Mouse (Mus musculus) Patski (cell line): ENCODE data around the gene Vmn1r71. TPM values are rescaled to one million over a fixed set of nuclear protein-coding genes. Genes with fewer than 3 reads are reported as not detected.
"Not testable (repeated sequence)": the region's sequence is repeated elsewhere in the genome, so short reads cannot be mapped to it uniquely, and the experiment has no call there.

Source experiments
- ATAC-seq: fragments of 100-300 bp; one replicate; pipeline ENCODE4 v1.8.0; 2021
- CTCF ChIA-PET: fragments of 350-600 bp; sonication (Branson Sonifier 250); formaldehyde crosslinking; loops from one replicate; lab custom pipeline; 2022; ENCODE audit warnings: inconsistent platforms; lab: Charles Lee
- POLR2A ChIA-PET: fragments of 350-600 bp; sonication (Branson Sonifier 250); formaldehyde crosslinking; loops from one replicate; lab custom pipeline; 2022; ENCODE audit warnings: antibody characterized with exemption, inconsistent platforms; lab: Charles Lee
- DNase-seq: peaks from one replicate; pipeline ENCODE4 v3.0.0-alpha.2; 2011; ENCODE audit warnings: low read depth, low spot score
- H3K27me3 ChIP-seq: fragments of 371-371 bp; one replicate; pipeline ENCODE4 v1.5.1; 2021
- CTCF ChIP-seq: fragments of 100-300 bp; IDR thresholded peaks from one replicate; pipeline ENCODE4 v1.5.1; 2021
- in situ Hi-C: fragments of 300-500 bp; cut with MboI; formaldehyde crosslinking; loops from 3 replicates; pipeline ENCODE4 v1.11.1; 2018; ENCODE audit warnings: low pct_unique_long_range_greater_than_20kb, mixed read lengths
- polyA plus RNA-seq: library from polyadenylated mRNA; unstranded; gene quantifications from one replicate; pipeline ENCODE4 v1.2.3, GENCODE M21; 2021

Gene Vmn1r71
- polyA plus RNA-seq: not detected

GRCm38 (mm10) chr7:10754264-10754663, at the start of gene Vmn1r71:
TSS of gene Vmn1r71 (minus strand) at chr7:10754364.
- ChIA-PET CTCF (no interaction called here), POLR2A (no interaction called here)
- in situ Hi-C loops: no loop called here
- ATAC-seq (no peak), DNase-seq (no peak)
- no peaks in the 10 kb centered on the region for H3K27me3 ChIP-seq
- no peak for TF ChIP-seq CTCF

- POLR2A ChIA-PET, DNase-seq, H3K27me3 ChIP-seq, CTCF ChIA-PET, ATAC-seq, in situ Hi-C loops: not testable (repeated sequence)
Measured at GRCm38 (mm10) chr7:10757551-10757950, 3.4 kb upstream of the Vmn1r71 start.

Other genes starting within 250 kb of the Vmn1r71 start
- gene Vmn1r68, start 195.9 kb downstream of the Vmn1r71 start, polyA plus RNA-seq: not detected
- not detected for gene Vmn1r69, start 140.7 kb downstream of the Vmn1r71 start, polyA plus RNA-seq
- not detected for gene Vmn1r70, start 122.8 kb downstream of the Vmn1r71 start, polyA plus RNA-seq
- gene Nlrp4b, start 66.6 kb downstream of the Vmn1r71 start, polyA plus RNA-seq: not detected
- 0.04 TPM for gene Zscan4b, start 150.7 kb upstream of the Vmn1r71 start, polyA plus RNA-seq